Mouse (Mus musculus): ENCODE data around the gene Tjp1.

GRCm38 (mm10) chr7:65378818-65379565 lies 148.6 kb downstream of the Tjp1 start:
- TF ChIP-seq MAFK (IDR thresholded peaks at IDR 0.05; ENCODE audit: insufficient read depth, low read depth, low read length) (no peak), ZNF384 (IDR thresholded peaks at IDR 0.05; ENCODE audit: low read depth, low read length) (no peak), HCFC1 (IDR thresholded peaks at IDR 0.05; ENCODE audit: borderline replicate concordance, insufficient read depth, low read length) (no peak), CHD2 (IDR thresholded peaks at IDR 0.05; ENCODE audit: low read depth, low read length) (no peak), ZC3H11A (IDR thresholded peaks at IDR 0.05; ENCODE audit: borderline replicate concordance, low read depth, low read length) (no peak)

Measured in ES-E14 (cell line).